Mouse (Mus musculus) heart, embryonic 15.5 days (tissue): ENCODE results near the gene Tmsb15a. TPM values are rescaled to one million over a fixed set of nuclear protein-coding genes. Genes with fewer than 3 reads are reported as not detected.
"Not testable (repeated sequence)": the region's sequence is repeated elsewhere in the genome, so short reads cannot be mapped to it uniquely, and the experiment has no call there.

Source experiments
- ATAC-seq: fragments of 200-750 bp; cut with Nextera tagmentation; replicated peaks from 2 replicates; pipeline ENCODE4 v1.8.0; 2017; ENCODE audit warnings: low read depth, moderate TSS enrichment; ENCODE audit not compliant: insufficient number of reproducible peaks, insufficient read depth, low FRiP score
- H3K27ac ChIP-seq: fragments of 300-500 bp; sonication (generic); 2 replicates; pipeline ENCODE4 v1.5.1; 2015; ENCODE audit warnings: mild to moderate bottlenecking, inconsistent platforms
- H3K27me3 ChIP-seq: fragments of 300-500 bp; sonication (generic); 2 replicates; pipeline ENCODE4 v1.6.1; 2015; ENCODE audit warnings: inconsistent platforms
- H3K36me3 ChIP-seq: fragments of 300-500 bp; sonication (generic); 2 replicates; pipeline ENCODE4 v1.6.1; 2015; ENCODE audit warnings: mild to moderate bottlenecking, inconsistent platforms
- H3K4me1 ChIP-seq: fragments of 300-500 bp; sonication (generic); replicated peaks from 2 replicates; pipeline ENCODE4 v1.6.1; 2015; ENCODE audit warnings: inconsistent platforms
- H3K4me2 ChIP-seq: fragments of 300-500 bp; sonication (generic); 2 replicates; pipeline ENCODE4 v1.6.1; 2015; ENCODE audit warnings: inconsistent platforms, mild to moderate bottlenecking, moderate library complexity
- H3K4me3 ChIP-seq: fragments of 300-500 bp; sonication (generic); 2 replicates; pipeline ENCODE4 v1.5.1; 2015; ENCODE audit warnings: mild to moderate bottlenecking, inconsistent platforms
- H3K9ac ChIP-seq: fragments of 300-500 bp; sonication (generic); 2 replicates; pipeline ENCODE4 v1.6.1; 2015; ENCODE audit warnings: mild to moderate bottlenecking, inconsistent platforms
- H3K9me3 ChIP-seq: fragments of 300-500 bp; sonication (generic); replicated peaks from 2 replicates; pipeline ENCODE4 v1.6.1; 2016; ENCODE audit warnings: inconsistent platforms
- WGBS: fragments of 180-500 bp; shearing (Covaris S2); methylation state at CpG from one replicate; pipeline ENCODE4 v1.1.7; 2015; ENCODE audit warnings: mixed read lengths; 5-methylcytosine and 5-hydroxymethylcytosine counted together
- polyA plus RNA-seq: library from polyadenylated mRNA; unstranded; fragments of >200 nt; fragmentation: Nextera tagmentation; extraction: Ambion mirVana; gene quantifications from 2 replicates; pipeline ENCODE4 v1.2.1, GENCODE M21; 2015

The Tmsb15a gene
- 0.74 TPM in 1 of 2 replicates, not detected in the other for polyA plus RNA-seq

GRCm38 (mm10) chrX:135725161-135725560 is at the start of gene Tmsb15a:
Gene Tmsb15a, minus strand, starts transcription at chrX:135725261.
- Histone ChIP-seq H3K36me3 (no peaks in the 10 kb centered on the region), H3K27ac (no peak within 1 kb of the TSS), H3K9me3 (no peaks in the 10 kb centered on the region), H3K4me3 (no peak within 1 kb of the TSS), H3K4me2 (no peak within 1 kb of the TSS), H3K9ac (no peak within 1 kb of the TSS), H3K27me3 (no peaks in the 10 kb centered on the region), H3K4me1 (no peaks in the 10 kb centered on the region)
- 83% methylated on average over 10 of the region's 10 CpGs for WGBS
- ATAC-seq, result no peak

GRCm38 (mm10) chrX:135768565-135768964 is 43.5 kb upstream of the Tmsb15a start:
- no peaks in the 10 kb centered on the region for H3K36me3 ChIP-seq
- 61% methylated on average over 2 of the region's 2 CpGs for WGBS
- H3K9ac ChIP-seq, result no peak overlapping the region
- H3K4me3 ChIP-seq, result no peak overlapping the region
- no peaks in the 10 kb centered on the region for H3K9me3 ChIP-seq
- no peak overlapping the region for H3K27ac ChIP-seq
- no peak overlapping the region for H3K4me2 ChIP-seq
- no peaks in the 10 kb centered on the region for H3K27me3 ChIP-seq
- no peaks in the 10 kb centered on the region for H3K4me1 ChIP-seq
- no peak for ATAC-seq

DNA sequence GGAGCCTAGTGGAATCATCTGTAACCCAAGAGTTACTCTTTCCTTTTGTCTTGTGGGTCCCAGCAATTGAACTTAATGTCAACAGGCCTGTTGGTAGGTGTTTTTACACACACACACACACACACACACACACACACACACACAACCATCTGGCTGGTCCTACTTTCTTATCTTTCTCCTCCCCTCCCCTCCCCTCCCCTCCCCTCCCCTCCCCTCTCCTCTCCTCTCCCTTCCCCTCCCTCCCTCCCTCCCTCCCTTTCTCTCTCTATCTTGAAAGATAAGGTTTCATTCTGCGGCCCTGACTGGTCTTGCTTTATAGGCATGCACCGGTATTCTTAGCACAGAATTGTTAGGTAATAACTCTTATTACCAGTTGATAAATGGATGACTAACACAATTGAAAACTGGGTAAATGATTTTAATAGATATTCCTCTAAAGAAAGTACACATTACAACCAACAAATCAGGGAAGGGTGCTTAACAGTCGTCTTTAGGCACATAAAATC is 43.0 kb upstream of the Tmsb15a start:
- Histone ChIP-seq H3K4me1 (no peaks in the 10 kb centered on the region), H3K9me3 (no peaks in the 10 kb centered on the region), H3K4me2 (no peak overlapping the region), H3K9ac (no peak overlapping the region), H3K27ac (no peak overlapping the region), H3K27me3 (no peaks in the 10 kb centered on the region), H3K4me3 (no peak overlapping the region), H3K36me3 (no peaks in the 10 kb centered on the region)
- WGBS, result 38% methylated on average over 3 of the region's 3 CpGs
- ATAC-seq, result no peak

DNA sequence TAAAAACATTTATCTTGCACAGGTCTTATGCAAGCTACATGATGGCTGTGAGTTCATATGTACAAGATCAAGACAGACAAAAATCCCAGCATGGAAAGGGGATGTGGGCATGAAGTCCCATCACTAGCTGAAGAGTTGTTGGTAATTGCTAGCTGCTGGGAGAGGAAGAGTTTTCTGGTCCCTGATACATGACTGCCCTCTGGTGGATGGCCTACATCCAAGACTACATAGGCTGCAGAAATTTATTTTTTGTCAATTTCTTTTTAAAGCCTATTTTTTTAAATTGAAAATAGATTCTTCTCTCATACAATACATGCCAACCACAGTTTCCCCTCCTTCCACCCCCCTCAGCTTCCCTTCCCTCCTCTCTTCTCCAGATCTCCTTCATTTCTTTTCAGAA is 36.6 kb upstream of the Tmsb15a start:
- no peak overlapping the region for H3K4me3 ChIP-seq
- ATAC-seq, result no peak
- H3K27me3 ChIP-seq, result no peaks in the 10 kb centered on the region
- H3K36me3 ChIP-seq, result peaks cover 8% of the 10 kb centered on the region; the same call in 1 of the 2 replicates
- no peaks in the 10 kb centered on the region for H3K4me1 ChIP-seq
- H3K4me2 ChIP-seq, result no peak overlapping the region
- no peak overlapping the region for H3K27ac ChIP-seq
- no peaks in the 10 kb centered on the region for H3K9me3 ChIP-seq
- no peak overlapping the region for H3K9ac ChIP-seq

- Histone ChIP-seq H3K4me2 (no peak overlapping the region), H3K27ac (no peak overlapping the region), H3K4me3 (no peak overlapping the region), H3K27me3 (no peaks in the 10 kb centered on the region), H3K9ac (no peak overlapping the region), H3K9me3 (no peaks in the 10 kb centered on the region), H3K36me3 (peaks cover 3% of the 10 kb centered on the region; the same call in 1 of the 2 replicates), H3K4me1 (no peaks in the 10 kb centered on the region)
- ATAC-seq, result no peak
- 5% methylated on average over 2 of the region's 2 CpGs for whole genome bisulfite sequencing
These were observed 27.8 kb upstream of the Tmsb15a start for GRCm38 (mm10) chrX:135752832-135753231.

GRCm38 (mm10) chrX:135745376-135745775 is 20.3 kb upstream of the Tmsb15a start:
- H3K9me3 ChIP-seq, H3K4me3 ChIP-seq, H3K4me2 ChIP-seq, ATAC-seq, H3K27me3 ChIP-seq, H3K9ac ChIP-seq, H3K27ac ChIP-seq, H3K4me1 ChIP-seq, H3K36me3 ChIP-seq: not testable (repeated sequence)
- 69% methylated on average over 3 of the region's 3 CpGs for WGBS

GRCm38 (mm10) chrX:135743056-135743355 is 17.9 kb upstream of the Tmsb15a start:
- Histone ChIP-seq H3K4me3 (peak overlapping the region; percentile 64), H3K36me3 (peaks cover 4% of the 10 kb centered on the region; the same call in 1 of the 2 replicates), H3K27me3 (no peaks in the 10 kb centered on the region), H3K9me3 (no peaks in the 10 kb centered on the region), H3K4me2 (peak overlapping the region; percentile 56), H3K4me1 (0 out of 2 replicates have a peak, but pooled peaks cover 3% of the 10 kb centered on the region), H3K27ac (peak overlapping the region; percentile 70), H3K9ac (peak overlapping the region; percentile 69)
- ATAC-seq, result no peak
- WGBS, result 18% methylated on average over 7 of the region's 7 CpGs

DNA sequence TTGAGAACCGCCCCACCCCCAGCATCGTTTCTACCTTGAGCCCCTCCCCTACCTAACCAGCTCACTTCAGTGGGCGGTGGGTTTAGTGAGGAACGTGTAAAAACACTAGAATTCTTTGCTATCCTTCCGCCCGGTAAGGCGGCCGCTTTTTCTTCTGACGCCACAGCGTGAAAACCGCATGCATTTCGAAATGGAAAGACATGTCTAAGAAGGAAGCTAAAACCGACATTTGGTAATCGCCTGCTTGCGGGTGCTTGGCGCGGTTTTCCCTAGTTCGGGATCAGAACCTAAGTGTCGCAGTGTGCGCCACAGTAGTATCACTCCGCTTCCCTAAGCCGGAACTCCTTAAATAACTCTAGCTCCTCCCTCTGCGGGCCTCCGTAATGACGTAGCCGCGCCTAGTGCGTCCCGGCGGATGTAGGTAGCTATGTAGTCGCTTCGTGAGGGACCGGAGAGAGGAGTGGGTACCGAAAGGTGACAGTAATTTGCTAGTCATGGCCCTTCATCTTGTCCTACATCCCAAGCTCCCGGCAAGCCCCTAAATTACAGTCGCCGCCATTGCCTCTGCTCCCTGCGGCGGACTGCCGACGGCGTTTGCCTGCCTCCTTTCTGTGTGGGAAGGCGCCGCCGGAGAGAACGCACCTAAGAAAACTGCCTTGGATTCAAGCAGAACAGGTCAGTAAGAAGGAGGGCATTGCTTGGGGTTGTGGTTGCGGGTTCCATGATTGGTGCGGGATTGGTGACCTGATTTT is 17.4 kb upstream of the Tmsb15a start, which contains the start of the genes Armcx5 and Gprasp1:
Armcx5 (plus strand) TSS at position 430 of the 752 bp plus-strand sequence.
Gprasp1 (plus strand) TSS at position 430 of the 752 bp plus-strand sequence.
- H3K4me2 ChIP-seq, result peak within 1 kb of the TSS; percentile 61
- peak within 1 kb of the TSS; percentile 70 for H3K27ac ChIP-seq
- ATAC-seq, result peak; percentile 83
- 13% methylated on average over 48 of the region's 48 CpGs for WGBS
- H3K27me3 ChIP-seq, result no peaks in the 10 kb centered on the region
- H3K9ac ChIP-seq, result peak within 1 kb of the TSS; percentile 69
- peak within 1 kb of the TSS; percentile 64 for H3K4me3 ChIP-seq
- H3K9me3 ChIP-seq, result no peaks in the 10 kb centered on the region
- peaks cover 2% of the 10 kb centered on the region; the same call in 1 of the 2 replicates for H3K36me3 ChIP-seq
- 0 out of 2 replicates have a peak, but pooled peaks cover 3% of the 10 kb centered on the region for H3K4me1 ChIP-seq

DNA sequence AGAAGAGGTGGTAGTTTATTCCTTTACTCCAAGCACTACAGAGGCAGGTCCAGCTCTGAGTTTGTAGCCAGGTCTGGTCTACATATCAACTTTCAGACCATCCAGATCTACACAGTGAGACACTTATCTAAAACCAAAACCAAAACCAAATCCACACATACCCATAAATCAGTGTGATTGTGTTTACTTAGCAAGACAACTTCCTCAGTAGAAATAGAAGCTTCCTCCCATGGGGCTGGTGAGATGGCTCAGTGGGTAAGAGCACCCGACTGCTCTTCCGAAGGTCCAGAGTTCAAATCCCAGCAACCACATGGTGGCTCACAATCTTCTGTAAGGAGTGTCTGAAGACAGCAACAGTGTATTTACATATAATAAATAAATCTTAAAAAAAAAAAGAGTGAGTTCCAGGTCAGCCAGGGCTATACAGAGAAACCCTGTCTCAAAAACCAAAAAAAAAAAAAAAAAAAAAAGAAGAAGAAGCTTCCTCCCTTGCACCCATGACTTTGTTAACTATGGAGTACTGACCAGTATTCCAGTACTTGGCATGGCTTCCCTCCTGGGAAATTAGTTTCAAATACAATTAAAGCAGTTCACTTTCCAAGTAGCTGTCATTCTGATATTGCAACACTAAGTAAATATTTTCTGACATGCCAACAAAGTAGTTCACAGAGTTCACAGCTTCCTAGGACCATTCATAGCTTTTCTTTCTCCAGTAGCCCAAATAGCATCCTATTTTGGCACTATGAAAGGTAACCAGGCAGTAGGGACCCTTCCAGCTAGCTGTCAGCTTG is 13.9 kb upstream of the Tmsb15a start:
- H3K4me2 ChIP-seq, result no peak overlapping the region
- no peak for ATAC-seq
- 0 out of 2 replicates have a peak, but pooled peaks cover 3% of the 10 kb centered on the region for H3K4me1 ChIP-seq
- no peak overlapping the region for H3K27ac ChIP-seq
- no peak overlapping the region for H3K4me3 ChIP-seq
- H3K9me3 ChIP-seq, result no peaks in the 10 kb centered on the region
- no peak overlapping the region for H3K9ac ChIP-seq
- no peaks in the 10 kb centered on the region for H3K36me3 ChIP-seq
- 92% methylated on average over 2 of the region's 2 CpGs for WGBS
- H3K27me3 ChIP-seq, result no peaks in the 10 kb centered on the region

GRCm38 (mm10) chrX:135712845-135713244 is 12.2 kb downstream of the Tmsb15a start:
- ATAC-seq, result no peak
- Histone ChIP-seq H3K9me3 (no peaks in the 10 kb centered on the region), H3K4me3 (no peak overlapping the region), H3K27ac (peak overlapping the region; percentile 67), H3K4me2 (no peak overlapping the region), H3K9ac (no peak overlapping the region), H3K36me3 (no peaks in the 10 kb centered on the region), H3K27me3 (no peaks in the 10 kb centered on the region), H3K4me1 (no peaks in the 10 kb centered on the region)
- WGBS, result 56% methylated on average over 2 of the region's 2 CpGs

DNA sequence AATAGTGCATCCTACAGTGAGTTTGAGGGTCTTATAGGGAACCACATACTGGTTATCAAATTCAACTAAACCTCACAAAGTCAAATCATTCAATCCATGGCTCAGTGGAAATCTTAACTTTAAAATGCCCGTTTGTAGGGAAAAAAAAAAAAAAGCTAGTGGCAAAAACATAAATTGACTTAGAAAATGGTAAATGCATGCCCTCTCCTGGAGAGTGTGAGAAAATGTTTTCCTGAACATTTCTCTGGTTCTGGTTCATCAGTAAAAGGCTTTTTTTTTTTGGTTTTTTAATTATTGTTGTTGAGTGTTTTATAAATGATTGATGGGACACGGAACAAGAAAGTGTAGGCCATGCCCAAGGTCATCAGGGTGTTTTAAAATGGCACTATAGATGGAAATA is 20.7 kb downstream of the Tmsb15a start:
- H3K9ac ChIP-seq, result no peak overlapping the region
- H3K36me3 ChIP-seq, result no peaks in the 10 kb centered on the region
- no peak overlapping the region for H3K4me3 ChIP-seq
- WGBS, result 32% methylated on average over 2 of the region's 2 CpGs
- no peaks in the 10 kb centered on the region for H3K9me3 ChIP-seq
- no peaks in the 10 kb centered on the region for H3K27me3 ChIP-seq
- no peak for ATAC-seq
- H3K4me1 ChIP-seq, result no peaks in the 10 kb centered on the region
- no peak overlapping the region for H3K4me2 ChIP-seq
- H3K27ac ChIP-seq, result no peak overlapping the region
